Mouse (Mus musculus): ENCODE data around the gene Sfmbt1. TPM values are rescaled to one million over a fixed set of nuclear protein-coding genes. Genes with fewer than 3 reads are reported as not detected.

Sfmbt1 gene
- polyA plus RNA-seq, 1 experiment from 2014 or later: 19.7 TPM

DNA sequence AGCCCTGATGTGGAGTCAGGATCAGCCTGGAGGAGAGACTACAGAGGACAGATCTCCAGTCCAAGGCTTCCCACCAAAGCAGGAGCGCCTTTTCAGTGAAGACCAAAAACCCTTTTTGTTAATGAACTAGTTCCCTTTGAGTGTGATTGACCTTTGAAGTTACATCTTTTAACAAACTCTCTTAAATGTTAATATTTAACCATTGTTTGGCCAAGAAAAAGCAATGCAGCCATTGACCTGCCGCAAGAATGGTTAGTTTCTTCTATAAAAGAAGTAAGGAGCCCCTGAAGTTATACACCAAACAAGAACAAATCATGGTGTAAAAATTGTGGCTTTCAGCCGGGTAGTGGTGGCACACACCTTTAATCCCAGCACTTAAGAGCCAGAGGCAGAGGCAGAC, 24.0 kb upstream of the Sfmbt1 start:
- 97% methylated on average over 3 of the region's 3 CpGs for WGBS
- DNase-seq (ENCODE audit: low spot score): no peak
- Histone ChIP-seq H3K4me2 (ENCODE audit: low read length) (no peak overlapping the region), H3K27ac (ENCODE audit: low read depth, low read length) (no peak overlapping the region), H3K4me3 (ENCODE audit: low read depth, low read length) (no peak overlapping the region), H3K9me3 (replicated peaks; ENCODE audit: control insufficient read depth, low read length) (no peaks in the 10 kb centered on the region), H3K27me3 (replicated peaks; ENCODE audit: control insufficient read depth, insufficient read depth, low read length) (no peaks in the 10 kb centered on the region), H3K36me3 (ENCODE audit: control insufficient read depth, insufficient read depth, low read length) (peaks cover 7% of the 10 kb centered on the region; the same call in 1 of the 2 replicates), H3K9ac (ENCODE audit: low read length) (no peak overlapping the region), H3K4me1 (ENCODE audit: control insufficient read depth, insufficient read depth, low read length) (peaks cover 5% of the 10 kb centered on the region; the same call in 1 of the 2 replicates)
- no peak for ATAC-seq

DNA sequence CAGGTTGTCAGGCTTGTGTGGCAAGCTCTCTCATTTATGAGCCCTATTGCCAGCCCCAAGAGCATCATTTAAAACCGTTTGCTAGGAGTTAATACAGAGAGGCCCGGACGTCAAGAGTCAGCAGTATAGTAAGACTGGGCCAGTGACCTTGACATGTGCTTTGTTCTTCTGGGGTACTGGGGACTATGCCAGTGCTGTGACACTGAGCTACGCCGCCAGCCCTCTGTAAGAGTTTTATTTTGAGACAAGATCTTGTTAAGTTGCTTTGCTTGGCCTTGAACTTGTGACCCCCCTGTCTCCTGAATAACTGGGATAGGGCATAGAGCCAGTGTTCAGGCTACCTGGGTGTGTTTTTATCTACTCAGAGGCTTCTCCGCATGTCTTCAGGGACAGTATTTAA, 22.2 kb upstream of the Sfmbt1 start:
- DNase-seq (ENCODE audit: low spot score): no peak
- WGBS: 90% methylated on average over 6 of the region's 6 CpGs
- peaks cover 7% of the 10 kb centered on the region; the same call in 1 of the 2 replicates for H3K36me3 ChIP-seq (ENCODE audit: control insufficient read depth, insufficient read depth, low read length)

GRCm38 (mm10) chr14:30694786-30695185, 19.9 kb upstream of the Sfmbt1 start:
- Histone ChIP-seq H3K4me2 (ENCODE audit: low read length) (no peak overlapping the region), H3K4me1 (ENCODE audit: control insufficient read depth, insufficient read depth, low read length) (peaks cover 5% of the 10 kb centered on the region; the same call in 1 of the 2 replicates), H3K27me3 (replicated peaks; ENCODE audit: control insufficient read depth, insufficient read depth, low read length) (no peaks in the 10 kb centered on the region), H3K4me3 (ENCODE audit: low read depth, low read length) (no peak overlapping the region), H3K27ac (ENCODE audit: low read depth, low read length) (peak overlapping the region; percentile 21; the same call in 1 of the 2 replicates), H3K36me3 (ENCODE audit: control insufficient read depth, insufficient read depth, low read length) (peaks cover 4% of the 10 kb centered on the region; the same call in 1 of the 2 replicates), H3K9ac (ENCODE audit: low read length) (no peak overlapping the region), H3K9me3 (replicated peaks; ENCODE audit: control insufficient read depth, low read length) (no peaks in the 10 kb centered on the region)
- 91% methylated on average over 2 of the region's 2 CpGs for WGBS
- DNase-seq (ENCODE audit: low spot score) (no peak), ATAC-seq (no peak)

More for the DNA sequence above, 22.2 kb upstream of the Sfmbt1 start:
- ATAC-seq: no peak
- Histone ChIP-seq H3K27ac (ENCODE audit: low read depth, low read length) (no peak overlapping the region), H3K9ac (ENCODE audit: low read length) (no peak overlapping the region), H3K4me2 (ENCODE audit: low read length) (no peak overlapping the region), H3K9me3 (replicated peaks; ENCODE audit: control insufficient read depth, low read length) (no peaks in the 10 kb centered on the region), H3K4me1 (ENCODE audit: control insufficient read depth, insufficient read depth, low read length) (peaks cover 5% of the 10 kb centered on the region; the same call in 1 of the 2 replicates), H3K4me3 (ENCODE audit: low read depth, low read length) (no peak overlapping the region), H3K27me3 (replicated peaks; ENCODE audit: control insufficient read depth, insufficient read depth, low read length) (no peaks in the 10 kb centered on the region)

GRCm38 (mm10) chr14:30695609-30696008, 19.0 kb upstream of the Sfmbt1 start:
- 41% methylated on average over 4 of the region's 4 CpGs for WGBS
- H3K4me1 ChIP-seq (ENCODE audit: control insufficient read depth, insufficient read depth, low read length): peaks cover 5% of the 10 kb centered on the region; the same call in 1 of the 2 replicates
- no peak overlapping the region for H3K9ac ChIP-seq (ENCODE audit: low read length)
- ATAC-seq (no peak), DNase-seq (ENCODE audit: low spot score) (peak; percentile 66)
- no peak overlapping the region for H3K4me2 ChIP-seq (ENCODE audit: low read length)
- no peak overlapping the region for H3K27ac ChIP-seq (ENCODE audit: low read depth, low read length)
- H3K9me3 ChIP-seq (replicated peaks; ENCODE audit: control insufficient read depth, low read length): no peaks in the 10 kb centered on the region
- H3K4me3 ChIP-seq (ENCODE audit: low read depth, low read length): no peak overlapping the region
- no peaks in the 10 kb centered on the region for H3K27me3 ChIP-seq (replicated peaks; ENCODE audit: control insufficient read depth, insufficient read depth, low read length)
- no peaks in the 10 kb centered on the region for H3K36me3 ChIP-seq (ENCODE audit: control insufficient read depth, insufficient read depth, low read length)

GRCm38 (mm10) chr14:30697407-30698052, 17.1 kb upstream of the Sfmbt1 start:
- H3K9ac ChIP-seq (ENCODE audit: low read length): no peak overlapping the region
- DNase-seq (ENCODE audit: low spot score) (peak; percentile 47), ATAC-seq (0 out of 2 replicates have a peak, but pooled peaks have one; percentile 34)
- H3K9me3 ChIP-seq (replicated peaks; ENCODE audit: control insufficient read depth, low read length): no peaks in the 10 kb centered on the region
- H3K27ac ChIP-seq (ENCODE audit: low read depth, low read length): peak overlapping the region; percentile 3; the same call in 1 of the 2 replicates
- no peaks in the 10 kb centered on the region for H3K27me3 ChIP-seq (replicated peaks; ENCODE audit: control insufficient read depth, insufficient read depth, low read length)
- H3K36me3 ChIP-seq (ENCODE audit: control insufficient read depth, insufficient read depth, low read length): no peaks in the 10 kb centered on the region
- 65% methylated on average over 15 of the region's 15 CpGs for WGBS
- H3K4me3 ChIP-seq (ENCODE audit: low read depth, low read length): no peak overlapping the region
- no peak overlapping the region for H3K4me2 ChIP-seq (ENCODE audit: low read length)
- peaks cover 5% of the 10 kb centered on the region; the same call in 1 of the 2 replicates for H3K4me1 ChIP-seq (ENCODE audit: control insufficient read depth, insufficient read depth, low read length)

- DNase-seq (ENCODE audit: low spot score): peak; percentile 51
- Histone ChIP-seq H3K36me3 (ENCODE audit: control insufficient read depth, insufficient read depth, low read length) (no peaks in the 10 kb centered on the region), H3K4me1 (ENCODE audit: control insufficient read depth, insufficient read depth, low read length) (peaks cover 5% of the 10 kb centered on the region; the same call in 1 of the 2 replicates), H3K9ac (ENCODE audit: low read length) (no peak overlapping the region), H3K9me3 (replicated peaks; ENCODE audit: control insufficient read depth, low read length) (no peaks in the 10 kb centered on the region), H3K27me3 (replicated peaks; ENCODE audit: control insufficient read depth, insufficient read depth, low read length) (no peaks in the 10 kb centered on the region), H3K27ac (ENCODE audit: low read depth, low read length) (no peak overlapping the region), H3K4me3 (ENCODE audit: low read depth, low read length) (no peak overlapping the region), H3K4me2 (ENCODE audit: low read length) (no peak overlapping the region)
- 29% methylated on average over 8 of the region's 8 CpGs for WGBS
- ATAC-seq: no peak
Measured at GRCm38 (mm10) chr14:30699656-30700055, 15.0 kb upstream of the Sfmbt1 start.

- DNase-seq (ENCODE audit: low spot score) (no peak), ATAC-seq (no peak)
- no peak overlapping the region for H3K4me3 ChIP-seq (ENCODE audit: low read depth, low read length)
- no peak overlapping the region for H3K9ac ChIP-seq (ENCODE audit: low read length)
- 64% methylated on average over 5 of the region's 5 CpGs for WGBS
- no peaks in the 10 kb centered on the region for H3K9me3 ChIP-seq (replicated peaks; ENCODE audit: control insufficient read depth, low read length)
- H3K4me1 ChIP-seq (ENCODE audit: control insufficient read depth, insufficient read depth, low read length): no peaks in the 10 kb centered on the region
- no peaks in the 10 kb centered on the region for H3K27me3 ChIP-seq (replicated peaks; ENCODE audit: control insufficient read depth, insufficient read depth, low read length)
- no peaks in the 10 kb centered on the region for H3K36me3 ChIP-seq (ENCODE audit: control insufficient read depth, insufficient read depth, low read length)
- no peak overlapping the region for H3K27ac ChIP-seq (ENCODE audit: low read depth, low read length)
- no peak overlapping the region for H3K4me2 ChIP-seq (ENCODE audit: low read length)
Measured at GRCm38 (mm10) chr14:30702512-30702911, 12.1 kb upstream of the Sfmbt1 start.

GRCm38 (mm10) chr14:30703079-30703478, 11.6 kb upstream of the Sfmbt1 start:
- 86% methylated on average over 5 of the region's 5 CpGs for WGBS

DNA sequence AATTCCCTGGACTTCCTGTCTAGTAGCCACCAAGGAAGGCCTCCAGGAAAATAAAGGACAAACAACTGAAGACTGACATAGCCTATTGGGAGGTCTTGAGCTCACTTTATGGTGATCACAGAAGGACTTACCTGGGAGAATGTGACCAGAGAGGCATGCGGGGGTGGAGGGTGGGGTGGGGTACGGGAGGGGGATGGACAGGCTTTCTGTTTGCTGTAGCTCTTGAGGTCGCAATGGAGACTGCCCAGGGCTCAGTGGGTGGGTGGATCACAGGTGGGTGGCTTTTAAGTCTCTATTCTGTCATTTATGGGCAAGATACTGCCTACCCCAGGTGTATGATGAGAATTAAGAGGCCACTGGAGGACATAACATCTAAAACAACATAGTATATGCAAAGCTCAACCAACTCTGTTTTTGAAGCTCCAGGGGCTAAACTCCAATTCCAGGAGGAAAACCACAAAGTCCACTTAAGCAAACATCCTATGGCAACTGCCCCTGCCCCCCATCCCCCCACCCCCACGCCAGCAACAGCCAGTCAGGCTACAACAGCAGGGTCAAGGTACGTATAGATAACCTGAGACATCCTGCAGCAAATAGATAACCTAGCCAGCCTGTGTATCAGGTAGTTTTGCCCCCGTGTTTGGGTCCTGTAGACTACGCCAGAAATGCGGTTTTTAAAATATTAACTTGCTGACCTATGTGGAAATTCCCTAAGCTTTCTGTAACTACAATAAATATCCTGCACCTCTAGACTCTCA, 10.4 kb upstream of the Sfmbt1 start:
- H3K4me3 ChIP-seq (ENCODE audit: low read depth, low read length): no peak overlapping the region
- WGBS: 82% methylated on average over 8 of the region's 8 CpGs
- H3K36me3 ChIP-seq (ENCODE audit: control insufficient read depth, insufficient read depth, low read length): no peaks in the 10 kb centered on the region
- no peak overlapping the region for H3K4me2 ChIP-seq (ENCODE audit: low read length)
- ATAC-seq (no peak), DNase-seq (ENCODE audit: low spot score) (no peak)
- no peaks in the 10 kb centered on the region for H3K9me3 ChIP-seq (replicated peaks; ENCODE audit: control insufficient read depth, low read length)
- H3K27ac ChIP-seq (ENCODE audit: low read depth, low read length): no peak overlapping the region
- H3K27me3 ChIP-seq (replicated peaks; ENCODE audit: control insufficient read depth, insufficient read depth, low read length): no peaks in the 10 kb centered on the region
- H3K4me1 ChIP-seq (ENCODE audit: control insufficient read depth, insufficient read depth, low read length): no peaks in the 10 kb centered on the region
- H3K9ac ChIP-seq (ENCODE audit: low read length): no peak overlapping the region

More at GRCm38 (mm10) chr14:30703079-30703478, 11.6 kb upstream of the Sfmbt1 start:
- no peak for ATAC-seq
- no peak for DNase-seq (ENCODE audit: low spot score)
- Histone ChIP-seq H3K4me2 (ENCODE audit: low read length) (no peak overlapping the region), H3K27me3 (replicated peaks; ENCODE audit: control insufficient read depth, insufficient read depth, low read length) (no peaks in the 10 kb centered on the region), H3K27ac (ENCODE audit: low read depth, low read length) (no peak overlapping the region), H3K4me1 (ENCODE audit: control insufficient read depth, insufficient read depth, low read length) (no peaks in the 10 kb centered on the region), H3K9me3 (replicated peaks; ENCODE audit: control insufficient read depth, low read length) (no peaks in the 10 kb centered on the region), H3K36me3 (ENCODE audit: control insufficient read depth, insufficient read depth, low read length) (no peaks in the 10 kb centered on the region), H3K9ac (ENCODE audit: low read length) (no peak overlapping the region), H3K4me3 (ENCODE audit: low read depth, low read length) (no peak overlapping the region)

All from forebrain, embryonic 14.5 days (tissue).